Mouse (Mus musculus) erythroblast, embryonic 14.5 days (primary cell): ENCODE results near the gene Ntsr2.

Experiments used
- GATA1 ChIP-seq: IDR thresholded peaks from 2 replicates; pipeline ENCODE4 v1.6.1; 2012; ENCODE audit warnings: low read length, inconsistent platforms, mixed read lengths
- TAL1 ChIP-seq: IDR thresholded peaks from 3 replicates; pipeline ENCODE4 v1.6.1; 2012; ENCODE audit warnings: low read length, inconsistent platforms, mixed read lengths

- no peak for TF ChIP-seq GATA1
- no peak for TF ChIP-seq TAL1
Observed at GRCm38 (mm10) chr12:16630866-16631185, 22.4 kb upstream of the Ntsr2 start.
